Mouse (Mus musculus) intestine, embryonic 16.5 days (tissue): Measurements from ENCODE around the gene Elk4. TPM values are rescaled to one million over a fixed set of nuclear protein-coding genes. Genes with fewer than 3 reads are reported as not detected.

Source experiments
- ATAC-seq: fragments of 200-750 bp; cut with Nextera tagmentation; 2 replicates; pipeline ENCODE4 v1.8.0; 2017; ENCODE audit warnings: moderate TSS enrichment, moderate library complexity
- H3K27ac ChIP-seq: fragments of 300-500 bp; sonication (generic); 2 replicates; pipeline ENCODE4 v1.5.1; 2014; ENCODE audit warnings: mild to moderate bottlenecking, low read length
- H3K27me3 ChIP-seq: fragments of 300-500 bp; sonication (generic); replicated peaks from 2 replicates; pipeline ENCODE4 v1.6.1; 2014; ENCODE audit warnings: low read length, control low read depth, mixed read lengths; ENCODE audit not compliant: control insufficient read depth, insufficient read depth
- H3K36me3 ChIP-seq: fragments of 300-500 bp; sonication (generic); 2 replicates; pipeline ENCODE4 v1.6.1; 2014; ENCODE audit warnings: low read length, control low read depth; ENCODE audit not compliant: control insufficient read depth, insufficient read depth
- H3K4me1 ChIP-seq: fragments of 300-500 bp; sonication (generic); 2 replicates; pipeline ENCODE4 v1.6.1; 2014; ENCODE audit warnings: low read length, control low read depth, mixed read lengths; ENCODE audit not compliant: control insufficient read depth, insufficient read depth
- H3K4me2 ChIP-seq: fragments of 300-500 bp; sonication (generic); 2 replicates; pipeline ENCODE4 v1.6.1; 2014; ENCODE audit warnings: low read depth, low read length, control low read depth
- H3K4me3 ChIP-seq: fragments of 300-500 bp; sonication (generic); 2 replicates; pipeline ENCODE4 v1.5.1; 2014; ENCODE audit warnings: mild to moderate bottlenecking, low read length
- H3K9ac ChIP-seq: fragments of 300-500 bp; sonication (generic); 2 replicates; pipeline ENCODE4 v1.6.1; 2014; ENCODE audit warnings: low read depth, low read length
- H3K9me3 ChIP-seq: fragments of 300-500 bp; sonication (generic); 2 replicates; pipeline ENCODE4 v1.6.1; 2016; ENCODE audit warnings: low read length, control low read depth; ENCODE audit not compliant: control insufficient read depth
- WGBS: fragments of 180-500 bp; shearing (Covaris S2); extraction: QIAGEN DNeasy Blood & Tissue Kit; methylation state at CpG from one replicate; pipeline ENCODE4 v1.1.7; 2014; 5-methylcytosine and 5-hydroxymethylcytosine counted together
- polyA plus RNA-seq: library from polyadenylated mRNA; unstranded; fragments of >200 nt; fragmentation: Nextera tagmentation; extraction: Ambion mirVana; gene quantifications from 2 replicates; pipeline ENCODE4 v1.2.1, GENCODE M21; 2015

Elk4 gene
- polyA plus RNA-seq, 1 experiment from 2014 or later: 13.2 TPM

DNA sequence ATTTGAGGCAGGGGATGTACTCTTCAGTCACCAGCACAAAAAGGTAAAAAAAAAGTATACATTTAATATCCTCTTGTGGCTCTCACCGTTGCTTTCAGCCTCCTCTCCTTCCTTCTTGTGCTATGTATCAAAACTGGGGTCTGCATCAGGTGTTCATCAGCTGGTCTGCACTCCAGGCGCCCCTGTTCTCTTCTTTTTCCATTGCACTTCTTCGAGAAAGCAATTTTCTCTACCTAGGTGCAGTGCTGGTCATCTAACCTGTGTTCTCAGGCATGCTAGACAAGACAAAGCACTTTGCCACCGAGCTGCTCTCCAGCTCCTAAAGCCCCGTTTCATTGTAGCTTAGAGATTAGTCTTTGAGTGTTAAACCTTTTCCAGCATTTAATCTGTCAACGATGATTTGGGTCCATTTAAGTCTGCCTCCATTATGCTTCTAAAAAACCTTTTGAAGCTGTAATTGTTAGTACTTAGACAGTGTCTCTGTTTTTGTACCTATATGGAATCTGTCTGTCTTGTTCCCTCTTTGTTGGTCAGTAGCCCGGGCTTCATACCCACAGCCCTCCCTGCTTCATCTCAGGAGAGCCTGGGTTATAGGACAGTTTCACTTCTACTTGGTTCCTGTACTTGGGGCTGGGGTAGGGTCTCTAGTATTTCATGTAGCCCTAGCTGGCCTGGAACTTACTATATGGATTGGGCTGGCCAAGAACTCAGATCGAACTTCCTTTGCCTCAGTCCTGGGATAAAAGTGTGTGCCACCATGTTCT, 1.7 kb downstream of the Elk4 start:
- Histone ChIP-seq H3K9ac (peak overlapping the region; percentile 92), H3K27me3 (no peaks in the 10 kb centered on the region), H3K4me3 (peak overlapping the region; percentile 81), H3K4me1 (peaks cover 11% of the 10 kb centered on the region), H3K36me3 (no peaks in the 10 kb centered on the region), H3K9me3 (no peaks in the 10 kb centered on the region), H3K4me2 (peak overlapping the region; percentile 83), H3K27ac (0 out of 2 replicates have a peak overlapping the region, but pooled peaks have one; percentile 16)
- no peak for ATAC-seq
- 37% methylated on average over 8 of the region's 8 CpGs for WGBS

DNA sequence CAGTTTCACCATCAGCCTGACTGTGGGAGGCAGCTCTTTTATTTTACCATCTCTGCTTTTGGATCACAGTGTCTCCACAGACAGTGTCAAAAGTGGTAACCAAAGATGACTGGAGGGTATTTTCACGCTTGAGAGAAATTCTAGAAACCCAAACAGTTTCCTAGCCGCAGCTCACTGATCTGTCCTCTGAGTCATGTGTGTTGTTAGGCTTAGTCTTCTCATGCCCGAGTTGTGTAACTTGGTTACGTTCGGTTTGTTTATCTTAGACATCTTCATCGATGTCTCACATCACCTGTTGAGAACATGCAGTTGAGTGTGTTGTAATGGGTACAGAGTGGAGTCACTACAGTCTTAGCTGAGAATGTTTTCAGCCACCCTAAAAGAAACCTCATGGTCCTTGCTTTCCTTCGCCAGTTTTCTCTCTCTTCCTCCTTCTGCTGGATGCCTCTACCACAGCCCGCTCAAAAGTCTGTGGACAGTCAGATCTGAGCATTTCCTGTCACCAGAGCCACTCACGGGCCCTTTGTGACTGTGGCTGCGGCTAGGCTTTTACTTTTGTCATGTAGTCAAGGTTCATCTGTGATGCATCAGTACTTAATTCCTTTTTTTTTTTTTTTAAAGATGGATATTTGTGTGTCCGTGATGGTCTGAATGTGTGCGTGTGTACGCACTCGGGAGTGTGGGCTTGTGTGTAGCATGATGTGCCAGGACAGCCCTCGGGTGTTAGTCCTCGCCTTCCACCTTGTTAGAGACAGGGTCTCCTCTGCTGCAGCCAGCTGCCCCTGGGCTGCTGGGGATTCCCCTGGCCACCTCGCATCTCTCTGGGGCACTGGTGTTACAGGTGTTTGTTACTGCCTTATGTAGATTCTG, 3.5 kb downstream of the Elk4 start:
- Histone ChIP-seq H3K9ac (no peak overlapping the region), H3K4me1 (peaks cover 11% of the 10 kb centered on the region), H3K27ac (no peak overlapping the region), H3K4me3 (no peak overlapping the region), H3K36me3 (peaks cover 4% of the 10 kb centered on the region; the same call in 1 of the 2 replicates), H3K27me3 (no peaks in the 10 kb centered on the region), H3K4me2 (no peak overlapping the region), H3K9me3 (no peaks in the 10 kb centered on the region)
- no peak for ATAC-seq
- WGBS: 81% methylated on average over 17 of the region's 17 CpGs

DNA sequence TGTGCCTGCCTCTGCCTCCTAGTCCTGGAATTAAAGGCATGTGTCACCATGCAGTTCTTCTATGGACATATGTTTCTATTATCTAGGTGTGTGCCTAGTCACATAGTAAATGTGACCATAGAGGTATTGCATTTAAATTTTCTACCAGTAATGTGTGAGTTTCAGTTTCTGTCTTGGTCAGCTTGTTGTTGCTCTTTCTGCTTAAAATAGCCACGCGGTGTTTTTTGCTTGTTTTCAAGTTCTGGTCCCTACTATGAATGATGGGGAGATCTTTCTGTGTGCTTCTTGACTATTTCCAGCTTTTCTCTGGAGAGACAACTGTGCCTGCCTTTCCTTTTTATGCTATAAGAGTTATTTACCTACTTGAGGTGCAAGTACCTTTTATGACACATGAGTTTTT, 4.4 kb downstream of the Elk4 start:
- Histone ChIP-seq H3K9ac (no peak overlapping the region), H3K4me3 (no peak overlapping the region), H3K27ac (no peak overlapping the region), H3K36me3 (peaks cover 4% of the 10 kb centered on the region; the same call in 1 of the 2 replicates), H3K4me2 (no peak overlapping the region), H3K4me1 (peaks cover 11% of the 10 kb centered on the region), H3K9me3 (no peaks in the 10 kb centered on the region), H3K27me3 (no peaks in the 10 kb centered on the region)
- WGBS: 81% methylated on average over 2 of the region's 2 CpGs
- ATAC-seq: no peak

GRCm38 (mm10) chr1:132012861-132013260, 5.5 kb downstream of the Elk4 start:
- Histone ChIP-seq H3K9ac (no peak overlapping the region), H3K9me3 (no peaks in the 10 kb centered on the region), H3K27ac (no peak overlapping the region), H3K4me3 (no peak overlapping the region), H3K27me3 (no peaks in the 10 kb centered on the region), H3K4me1 (peaks cover 11% of the 10 kb centered on the region), H3K4me2 (no peak overlapping the region), H3K36me3 (peaks cover 6% of the 10 kb centered on the region; the same call in 1 of the 2 replicates)
- WGBS: 80% methylated on average over 8 of the region's 8 CpGs
- ATAC-seq: no peak

DNA sequence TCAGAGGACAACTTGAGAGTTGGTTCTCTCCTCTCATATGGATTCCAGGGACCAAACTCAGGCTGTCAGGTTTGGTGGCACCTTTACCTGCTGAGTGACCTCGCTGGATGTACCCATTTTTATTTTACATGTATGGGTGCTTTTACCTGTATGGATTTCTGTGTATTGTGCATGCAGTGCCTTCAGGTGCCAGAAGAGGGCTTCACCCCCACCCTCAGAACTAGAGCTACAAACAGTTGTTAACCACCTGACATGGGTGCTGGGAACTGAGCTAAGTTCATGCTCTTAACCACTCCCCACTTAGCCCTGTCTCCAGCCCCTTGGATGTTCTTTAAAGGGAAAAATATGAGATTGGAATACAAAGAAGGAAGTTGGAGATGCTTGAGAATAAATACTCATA, 7.4 kb downstream of the Elk4 start:
- ATAC-seq: no peak
- H3K9me3 ChIP-seq: no peaks in the 10 kb centered on the region
- WGBS: 92% methylated on average over 1 of the region's 1 CpGs

DNA sequence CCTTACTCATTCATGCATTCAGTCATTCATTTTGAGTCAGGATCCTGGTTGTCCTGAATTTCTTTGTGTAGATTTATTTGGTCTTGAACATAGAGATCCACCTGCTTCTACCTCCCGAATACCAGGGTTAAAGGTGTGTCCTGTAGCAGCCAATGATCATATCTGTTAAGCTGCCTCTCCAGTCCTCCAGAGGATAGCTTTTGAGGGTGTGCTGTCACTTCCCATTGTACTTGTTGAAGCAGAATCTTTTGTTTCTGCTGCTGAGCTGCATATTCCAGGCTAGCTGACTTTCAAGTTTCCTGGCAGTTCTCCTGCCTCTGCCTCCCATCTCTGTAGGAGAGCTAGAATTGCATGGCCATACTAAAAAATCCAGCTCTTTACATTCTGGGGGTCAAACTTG, 9.3 kb downstream of the Elk4 start:
- Histone ChIP-seq H3K9me3 (no peaks in the 10 kb centered on the region), H3K36me3 (peaks cover 18% of the 10 kb centered on the region), H3K4me1 (no peaks in the 10 kb centered on the region), H3K9ac (no peak overlapping the region), H3K4me3 (no peak overlapping the region), H3K27me3 (no peaks in the 10 kb centered on the region), H3K4me2 (no peak overlapping the region), H3K27ac (no peak overlapping the region)
- ATAC-seq: no peak
- 80% methylated on average over 1 of the region's 1 CpGs for WGBS

More for the DNA sequence above, 7.4 kb downstream of the Elk4 start:
- no peak overlapping the region for H3K4me3 ChIP-seq
- H3K36me3 ChIP-seq: peaks cover 16% of the 10 kb centered on the region
- H3K4me1 ChIP-seq: 0 out of 2 replicates have a peak, but pooled peaks cover 2% of the 10 kb centered on the region
- H3K9ac ChIP-seq: no peak overlapping the region
- H3K4me2 ChIP-seq: no peak overlapping the region
- no peaks in the 10 kb centered on the region for H3K27me3 ChIP-seq
- H3K27ac ChIP-seq: no peak overlapping the region

GRCm38 (mm10) chr1:132019876-132020275, 12.5 kb downstream of the Elk4 start:
- ATAC-seq: peak; percentile 42
- no peak overlapping the region for H3K27ac ChIP-seq
- WGBS: 81% methylated on average over 7 of the region's 7 CpGs

DNA sequence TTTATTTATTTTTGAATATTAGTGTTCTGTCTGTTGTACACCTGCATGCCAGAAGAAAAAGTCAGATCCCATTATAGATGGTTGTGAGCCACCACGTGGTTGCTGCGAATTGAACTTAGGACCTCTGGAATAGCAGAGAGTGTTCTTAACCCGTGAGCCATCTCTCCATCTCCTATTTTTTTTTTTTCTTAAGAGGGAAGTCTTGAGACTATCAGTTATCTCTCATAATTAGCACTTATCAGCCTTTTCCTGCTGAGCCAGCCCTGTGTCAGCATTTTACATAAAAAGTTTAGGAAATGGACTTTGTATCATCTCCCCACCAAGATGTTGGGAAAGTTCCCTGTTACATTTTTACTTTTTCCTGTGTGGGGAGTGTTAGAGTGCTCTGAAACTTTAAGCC, 14.7 kb downstream of the Elk4 start:
- no peak overlapping the region for H3K4me2 ChIP-seq
- 73% methylated on average over 3 of the region's 3 CpGs for WGBS
- H3K9me3 ChIP-seq: no peaks in the 10 kb centered on the region
- no peak overlapping the region for H3K4me3 ChIP-seq
- H3K27ac ChIP-seq: peak overlapping the region; percentile 14; the same call in 1 of the 2 replicates
- H3K9ac ChIP-seq: no peak overlapping the region
- peak; percentile 72 for ATAC-seq
- H3K36me3 ChIP-seq: peaks cover 18% of the 10 kb centered on the region
- no peaks in the 10 kb centered on the region for H3K4me1 ChIP-seq
- no peaks in the 10 kb centered on the region for H3K27me3 ChIP-seq

More at GRCm38 (mm10) chr1:132019876-132020275, 12.5 kb downstream of the Elk4 start:
- H3K36me3 ChIP-seq: peaks cover 19% of the 10 kb centered on the region
- H3K27me3 ChIP-seq: no peaks in the 10 kb centered on the region
- H3K4me3 ChIP-seq: no peak overlapping the region
- H3K4me2 ChIP-seq: no peak overlapping the region
- no peaks in the 10 kb centered on the region for H3K4me1 ChIP-seq
- H3K9ac ChIP-seq: no peak overlapping the region
- H3K9me3 ChIP-seq: no peaks in the 10 kb centered on the region

DNA sequence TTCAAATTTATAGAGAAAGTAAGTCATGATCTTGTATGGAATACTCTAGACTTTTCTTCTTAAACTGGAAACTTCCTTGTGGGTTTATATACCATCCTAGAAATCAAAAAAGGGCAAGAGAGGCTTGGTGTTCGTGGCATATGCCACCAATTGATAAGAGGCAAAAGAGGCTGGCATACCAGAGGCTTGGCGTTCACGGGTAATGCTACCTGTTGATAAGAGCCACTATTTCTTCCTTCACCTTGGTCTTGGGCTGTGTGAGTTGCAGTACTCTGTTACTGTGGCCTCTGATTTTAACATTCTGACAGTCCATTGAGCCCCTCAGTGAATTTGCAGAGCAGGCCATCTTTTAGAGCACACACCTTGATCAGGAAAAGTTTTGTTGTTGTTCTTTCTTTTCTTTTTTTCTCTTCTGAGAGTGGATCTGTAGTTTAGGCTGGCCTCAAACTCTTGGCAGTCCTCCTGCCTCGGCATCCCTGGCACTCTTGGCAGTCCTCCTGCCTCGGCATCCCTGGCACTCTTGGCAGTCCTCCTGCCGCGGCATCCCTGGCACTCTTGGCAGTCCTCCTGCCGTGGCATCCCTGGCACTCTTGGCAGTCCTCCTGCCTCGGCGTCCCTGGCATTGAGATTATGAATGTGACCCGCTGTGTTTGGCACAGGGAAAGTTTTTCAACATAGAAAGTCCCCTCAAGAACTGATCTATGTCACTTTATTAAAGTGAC, 19.7 kb downstream of the Elk4 start:
- Histone ChIP-seq H3K9ac (no peak overlapping the region), H3K27me3 (no peaks in the 10 kb centered on the region), H3K4me2 (no peak overlapping the region), H3K4me1 (no peaks in the 10 kb centered on the region), H3K9me3 (no peaks in the 10 kb centered on the region), H3K27ac (no peak overlapping the region), H3K36me3 (0 out of 2 replicates have a peak, but pooled peaks cover 3% of the 10 kb centered on the region), H3K4me3 (no peak overlapping the region)
- 87% methylated on average over 11 of the region's 11 CpGs for WGBS
- no peak for ATAC-seq
